Mouse (Mus musculus) cerebellum, postnatal 25 days (tissue): Measurements from ENCODE around the gene Slc7a1.

Experiments used
- DNase-seq, 2 experiments: peaks; one replicate each; pipeline ENCODE4 v3.0.0; 2021; ENCODE audit warnings: mixed read lengths in 2 of 2

Slc7a1 gene

DNA sequence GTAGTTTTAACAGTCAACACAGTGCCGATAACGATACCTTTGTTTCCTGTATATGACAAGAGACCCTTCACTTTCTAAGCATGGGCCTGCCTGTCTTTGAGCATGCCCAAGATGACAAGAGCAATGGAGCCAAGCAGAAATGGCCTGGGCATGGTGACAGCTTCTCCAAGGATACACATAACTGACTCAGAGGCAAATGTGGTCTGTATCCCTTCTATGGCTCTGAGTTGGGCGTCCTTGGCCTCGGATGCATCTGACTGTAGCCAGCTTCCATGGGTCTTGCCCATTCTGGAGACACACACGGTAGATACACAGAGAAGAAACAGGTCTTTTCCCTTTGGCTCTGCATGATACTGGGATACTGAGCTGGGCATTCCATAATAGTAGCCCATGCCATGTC is 84.8 kb downstream of the Slc7a1 start:
- no peak for DNase-seq

- no peak for DNase-seq
Observed at GRCm38 (mm10) chr5:148312443-148312842, 87.3 kb downstream of the Slc7a1 start.

DNA sequence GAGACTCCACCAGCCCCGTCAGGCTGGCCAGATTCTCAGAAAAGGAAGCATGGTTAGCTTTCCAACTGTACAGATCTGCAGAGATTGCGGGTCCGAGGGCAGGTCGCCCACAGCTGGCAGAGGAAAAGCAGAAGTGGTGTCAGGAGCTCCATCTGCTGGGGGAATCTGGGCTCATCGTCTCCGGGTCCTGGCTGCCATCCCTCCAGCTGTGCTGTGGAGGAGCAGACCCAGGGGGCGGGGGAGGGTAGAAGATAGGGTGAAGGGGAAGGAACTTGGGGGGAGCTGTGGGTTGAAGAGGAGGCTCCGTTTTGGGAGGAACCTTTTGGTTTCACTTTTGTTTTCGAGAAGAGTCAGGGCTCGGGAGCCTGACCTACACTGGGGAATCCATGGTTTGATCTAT is 88.9 kb downstream of the Slc7a1 start:
- DNase-seq: no peak

GRCm38 (mm10) chr5:148304112-148304511 is 95.6 kb downstream of the Slc7a1 start:
- DNase-seq: no peak

DNA sequence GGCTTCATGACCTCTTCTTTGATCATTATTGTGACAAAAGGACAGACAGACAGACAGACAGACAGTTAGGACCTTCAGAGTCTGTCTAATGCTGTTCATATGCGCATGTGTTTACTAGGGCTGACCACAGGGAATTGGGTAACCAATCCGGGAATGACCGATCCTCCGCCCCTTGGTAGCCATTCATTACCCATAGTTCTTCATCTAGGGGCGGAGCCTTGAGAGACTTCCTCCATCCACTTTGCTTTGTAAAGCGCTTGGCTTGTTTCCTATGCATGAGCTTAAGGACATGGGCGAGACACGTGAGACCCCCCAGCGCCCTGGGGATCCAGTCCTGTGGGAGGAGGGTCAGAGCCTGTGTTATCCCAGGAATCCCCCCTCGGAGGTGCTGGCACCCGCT is 96.7 kb downstream of the Slc7a1 start:
- no peak for DNase-seq

DNA sequence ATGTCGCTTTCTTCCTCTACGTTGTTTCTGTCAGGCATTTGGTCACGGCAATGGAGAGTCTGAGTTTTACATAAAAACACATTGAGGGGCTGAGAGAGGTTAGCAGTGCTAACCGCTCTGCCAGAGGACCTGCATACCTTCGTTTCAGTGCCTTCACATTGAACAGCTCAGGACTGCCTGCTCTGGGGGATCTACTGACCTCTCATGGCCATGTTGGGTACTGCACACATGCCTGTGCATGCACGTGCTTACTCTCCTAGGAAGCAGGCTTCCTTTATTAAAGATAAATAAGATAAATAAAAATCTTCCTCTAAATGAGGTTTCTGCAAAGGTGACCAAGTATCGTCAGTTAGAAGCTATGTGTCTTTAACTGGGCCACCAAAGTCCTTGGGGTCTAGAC is 106.4 kb downstream of the Slc7a1 start:
- DNase-seq: peak; percentile 22 to 48

DNA sequence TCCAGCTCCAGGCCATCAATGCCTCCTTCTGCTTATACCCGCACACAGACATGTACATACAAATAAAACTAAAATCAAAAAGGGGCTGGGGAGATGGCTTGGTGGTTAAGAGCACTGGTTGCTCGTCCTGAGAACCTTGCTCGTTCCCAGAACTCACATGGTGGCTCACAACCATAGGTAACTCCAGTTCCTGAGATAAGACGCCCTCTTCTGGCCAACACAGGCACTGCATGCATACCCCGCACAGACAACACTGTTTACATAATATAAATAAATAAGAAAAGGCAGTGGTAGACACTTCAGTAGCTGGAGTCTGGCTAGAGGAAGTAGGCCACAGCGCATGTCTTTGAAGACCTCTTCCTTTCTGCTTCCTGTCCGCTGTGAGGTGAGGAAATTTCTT is 106.8 kb downstream of the Slc7a1 start:
- DNase-seq: no peak

GRCm38 (mm10) chr5:148289951-148290350 is 109.8 kb downstream of the Slc7a1 start:
- DNase-seq: no peak

DNA sequence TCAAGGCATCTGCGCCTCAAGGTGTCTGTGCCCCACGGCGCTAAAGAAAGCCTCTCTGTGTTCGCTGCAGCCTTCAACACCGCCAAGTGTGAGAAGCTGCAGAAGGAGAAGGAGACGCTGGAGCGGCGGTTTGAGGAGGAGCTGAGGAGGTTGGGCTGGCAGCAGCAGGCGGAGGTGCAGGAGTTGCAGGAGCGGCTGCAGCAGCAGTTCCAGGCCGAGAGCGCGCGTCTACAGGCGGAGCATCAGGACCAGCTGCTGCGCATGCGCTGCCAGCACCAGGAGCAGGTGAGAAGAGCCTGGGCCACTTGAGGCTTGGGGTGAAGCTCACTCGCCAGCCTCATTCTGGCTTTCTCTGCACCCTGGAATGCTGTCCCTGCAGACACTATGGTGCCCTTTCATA is 110.9 kb downstream of the Slc7a1 start:
- DNase-seq: no peak

DNA sequence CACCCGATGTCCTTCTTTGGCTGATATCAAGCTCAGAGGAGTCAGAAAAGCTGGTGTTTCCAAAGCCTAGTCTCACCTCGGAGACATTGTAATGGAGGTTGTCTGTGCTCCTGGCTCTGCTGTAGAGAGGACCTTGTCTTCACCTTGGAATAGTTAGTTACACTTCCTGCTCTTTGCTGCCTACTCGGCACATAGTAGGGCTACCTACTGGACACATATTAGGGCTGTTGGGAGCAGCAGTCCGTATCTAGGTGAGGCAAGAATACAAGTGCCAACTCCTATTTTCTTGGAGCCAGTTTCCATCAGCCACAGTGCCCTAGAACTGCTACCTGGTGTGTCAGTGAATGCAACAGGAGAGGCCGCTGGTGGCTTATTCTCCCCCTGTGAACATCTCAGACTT is 112.2 kb downstream of the Slc7a1 start:
- DNase-seq: no peak

DNA sequence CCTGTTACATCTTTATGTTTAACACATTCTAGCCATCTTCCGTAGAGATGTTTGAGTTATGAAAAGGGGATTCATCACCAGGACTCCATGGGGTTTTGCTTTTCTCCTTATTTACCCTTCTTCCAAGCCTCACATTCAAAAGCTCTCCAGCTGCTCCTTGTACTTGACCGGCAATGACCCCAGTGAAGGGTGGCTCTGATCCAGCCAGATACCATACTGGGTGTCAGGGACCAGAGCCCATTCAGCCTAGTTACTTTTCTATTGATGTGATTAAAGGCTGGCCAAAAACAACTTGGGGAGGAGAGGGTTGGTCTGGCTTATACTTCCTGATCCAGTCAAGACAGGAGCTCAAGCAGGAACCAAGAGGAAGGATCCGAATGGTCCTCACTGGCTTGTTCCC is 116.1 kb downstream of the Slc7a1 start:
- no peak for DNase-seq

DNA sequence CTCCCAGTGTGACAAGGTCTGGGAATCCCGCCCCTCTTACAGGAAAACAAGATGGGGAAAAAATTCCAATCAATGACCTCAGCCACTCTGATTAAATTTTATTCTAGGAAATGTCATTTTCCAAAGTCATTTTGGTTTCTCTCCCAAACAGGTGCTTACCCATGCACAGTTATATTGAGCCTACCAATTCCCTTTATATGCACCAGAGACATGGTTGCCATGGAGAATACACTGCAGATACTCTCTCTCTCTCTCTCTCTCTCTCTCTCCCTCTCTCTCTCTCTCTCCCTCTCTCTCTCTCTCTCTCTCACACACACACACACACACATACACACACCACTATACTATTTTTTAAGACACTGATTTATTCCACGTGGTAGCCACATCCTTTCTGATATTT is 116.5 kb downstream of the Slc7a1 start:
- DNase-seq: no peak

DNA sequence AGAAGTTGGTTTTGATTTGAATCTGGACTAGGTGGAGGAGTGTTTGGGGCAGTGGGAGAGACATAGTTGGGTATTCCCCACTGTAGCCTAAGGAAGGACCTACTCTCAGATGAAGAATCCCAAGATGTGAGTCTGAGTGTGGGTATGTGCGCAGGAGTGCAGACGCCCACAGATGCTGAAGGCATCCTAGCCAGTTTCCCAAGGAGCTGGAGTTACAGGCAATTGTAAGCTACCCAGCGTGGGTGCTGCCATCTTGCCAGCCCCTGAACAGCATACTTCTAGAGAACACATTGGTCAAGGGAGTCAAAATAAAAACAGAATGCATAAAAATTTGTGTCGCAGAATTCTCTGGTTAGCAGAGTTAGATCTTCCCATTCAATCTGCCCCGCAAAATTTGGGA is 117.1 kb downstream of the Slc7a1 start:
- no peak for DNase-seq

DNA sequence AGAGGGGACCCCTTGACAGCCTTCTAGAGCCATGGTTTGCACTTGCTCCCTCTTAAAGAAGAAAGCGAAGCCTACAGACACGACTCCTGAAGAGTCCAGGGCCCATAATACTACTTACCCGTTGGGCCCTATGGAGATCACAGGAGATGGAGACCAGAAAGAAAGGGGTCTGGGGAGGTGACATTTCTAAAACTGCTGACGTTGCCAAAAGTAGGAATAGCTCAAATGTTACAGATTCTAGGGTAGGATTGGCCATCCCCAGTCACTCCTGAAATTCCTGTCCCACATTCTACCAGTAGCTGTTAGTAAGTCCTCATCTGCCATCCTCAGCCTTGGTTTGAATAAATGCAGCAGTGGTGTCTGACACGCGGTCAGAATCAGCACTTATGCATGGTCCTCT is 117.6 kb downstream of the Slc7a1 start:
- no peak for DNase-seq

- no peak for DNase-seq
Observed at GRCm38 (mm10) chr5:148280321-148280720, 119.4 kb downstream of the Slc7a1 start.

GRCm38 (mm10) chr5:148278233-148278632 is 121.5 kb downstream of the Slc7a1 start:
- DNase-seq: no peak
